In the genomic region with DNA sequence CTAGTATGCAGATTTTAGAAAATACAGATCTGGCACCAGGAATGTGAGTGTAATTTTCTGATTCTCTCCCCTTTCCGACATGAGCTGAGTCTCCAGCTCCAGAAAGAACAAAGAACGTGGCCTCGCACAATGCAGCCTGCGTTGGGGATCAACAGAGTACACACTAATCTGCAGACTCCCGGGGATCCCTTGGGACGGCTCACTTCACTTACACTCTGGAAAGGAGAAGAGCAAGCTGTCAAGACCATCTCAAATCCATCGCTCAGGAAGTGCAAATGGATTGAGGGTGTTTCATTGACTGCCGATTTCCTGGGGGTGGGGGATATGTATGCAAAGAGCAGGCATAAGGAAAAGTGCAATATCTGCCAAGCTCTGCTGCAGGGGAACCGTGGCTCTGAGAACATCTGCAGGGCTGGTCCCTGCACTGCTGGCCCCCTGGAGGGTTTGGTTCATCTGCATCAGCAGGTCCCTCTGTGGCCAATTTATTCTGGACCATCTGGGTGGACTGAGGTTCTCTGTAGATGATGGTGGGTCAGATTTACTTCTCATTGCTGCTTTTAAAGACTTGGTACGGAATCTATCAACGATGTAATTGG, we compare ENCODE assay signal across 20 mouse cellular contexts. TPM values are rescaled to one million over a fixed set of nuclear protein-coding genes. Genes with fewer than 3 reads are reported as not detected.
A peak's percentile ranks its signal among the peaks of the same experiment; 100 is the strongest.
DNase-seq lines count a peak whose midpoint lies in the region; ATAC-seq and TF ChIP-seq lines count a peak whose summit lies in the region.
"Had no signal": no experiment of that assay in that cellular context is flagged by ENCODE, and none has a peak within 500 bp of the region (broad histone marks: within the 10 kb centered on the region; RNA-seq: fewer than 3 reads in every experiment).

No protein-coding gene starts in this region.

- no peak for TF ChIP-seq CTCF in forebrain, postnatal 0 days (IDR thresholded peaks at IDR 0.05; ENCODE audit: low read depth)
- no peak for TF ChIP-seq CTCF in hindbrain, postnatal 0 days (IDR thresholded peaks at IDR 0.05; ENCODE audit: low read depth)

- DNase-seq in embryonic facial prominence, embryonic 14.5 days (ENCODE audit: low spot score) = peak; percentile 71
- no peak for DNase-seq in embryonic facial prominence, embryonic 10.5 days (ENCODE audit: low spot score)
- peak; percentile 11 for DNase-seq in forebrain, postnatal 0 days
- peak; percentile 23 for DNase-seq in hindbrain, postnatal 0 days (ENCODE audit: low spot score)
- DNase-seq in retina, postnatal 1 day = peak; percentile 77
- DNase-seq in cerebellum, adult 11-12 months = no peak
- no peak for DNase-seq in adrenal gland, adult 2 months
- DNase-seq: cerebellum, postnatal 25 days; heart, adult 18-20 months; kidney, adult 9 months; kidney, postnatal 36 days; layer of hippocampus, adult 9-11 months; spleen, adult 18-20 months had no signal

- ATAC-seq in embryonic facial prominence, embryonic 14.5 days (ENCODE audit: low read depth) = peak; percentile 84; the same call in 1 of the 2 replicates
- ATAC-seq in forebrain, postnatal 0 days = no peak; the same call in 1 of the 2 replicates
- ATAC-seq in hindbrain, postnatal 0 days = no peak
- ATAC-seq in inflammation-experienced regulatory T-cells, adult 6 months = no peak
- ATAC-seq: lung, postnatal 0 days had no signal

- no peak overlapping the region for H3K27ac ChIP-seq in embryonic facial prominence, embryonic 14.5 days (replicated peaks; ENCODE audit: low read depth, low read length)
- no peak overlapping the region for H3K27ac ChIP-seq in embryonic facial prominence, embryonic 10.5 days (replicated peaks)
- H3K27ac ChIP-seq in forebrain, postnatal 0 days (ENCODE audit: low read depth, low read length) = no peak overlapping the region
- no peak overlapping the region for H3K27ac ChIP-seq in hindbrain, postnatal 0 days
- H3K27ac ChIP-seq: embryonic facial prominence, embryonic 12.5 days; heart, embryonic 15.5 days; liver, embryonic 15.5 days had no signal

- H3K36me3 ChIP-seq in embryonic facial prominence, embryonic 14.5 days (ENCODE audit: control insufficient read depth, insufficient read depth, low read length) = no peaks in the 10 kb centered on the region
- H3K36me3 ChIP-seq in embryonic facial prominence, embryonic 10.5 days (replicated peaks) = no peaks in the 10 kb centered on the region
- no peaks in the 10 kb centered on the region for H3K36me3 ChIP-seq in forebrain, postnatal 0 days (ENCODE audit: insufficient read depth)
- H3K36me3 ChIP-seq in hindbrain, postnatal 0 days (ENCODE audit: insufficient read depth, low read length) = no peaks in the 10 kb centered on the region
- H3K36me3 ChIP-seq: embryonic facial prominence, embryonic 12.5 days; heart, embryonic 15.5 days; liver, embryonic 15.5 days had no signal

- H3K4me1 ChIP-seq in embryonic facial prominence, embryonic 14.5 days (ENCODE audit: control insufficient read depth, insufficient read depth, low read length) = peaks cover 10% of the 10 kb centered on the region
- H3K4me1 ChIP-seq in embryonic facial prominence, embryonic 10.5 days = 0 out of 2 replicates have a peak, but pooled peaks cover 5% of the 10 kb centered on the region
- H3K4me1 ChIP-seq in forebrain, postnatal 0 days (ENCODE audit: insufficient read depth) = no peaks in the 10 kb centered on the region
- no peaks in the 10 kb centered on the region for H3K4me1 ChIP-seq in hindbrain, postnatal 0 days (ENCODE audit: insufficient read depth, low read length)
- H3K4me1 ChIP-seq: embryonic facial prominence, embryonic 12.5 days had no signal

- no peak overlapping the region for H3K4me2 ChIP-seq in embryonic facial prominence, embryonic 14.5 days (ENCODE audit: low read depth, low read length)
- no peak overlapping the region for H3K4me2 ChIP-seq in forebrain, postnatal 0 days (ENCODE audit: low read depth)
- H3K4me2 ChIP-seq in hindbrain, postnatal 0 days (ENCODE audit: low read depth, low read length) = no peak overlapping the region
- H3K4me2 ChIP-seq: embryonic facial prominence, embryonic 12.5 days; heart, embryonic 15.5 days; liver, embryonic 15.5 days had no signal

- no peak overlapping the region for H3K9ac ChIP-seq in embryonic facial prominence, embryonic 14.5 days (ENCODE audit: low read depth, low read length)
- H3K9ac ChIP-seq in forebrain, postnatal 0 days = no peak overlapping the region
- no peak overlapping the region for H3K9ac ChIP-seq in hindbrain, postnatal 0 days (replicated peaks; ENCODE audit: low read length)
- H3K9ac ChIP-seq: embryonic facial prominence, embryonic 12.5 days; heart, embryonic 15.5 days; liver, embryonic 15.5 days had no signal

- no peak overlapping the region for H3K4me3 ChIP-seq in embryonic facial prominence, embryonic 14.5 days (ENCODE audit: low read depth, low read length)
- H3K4me3 ChIP-seq in embryonic facial prominence, embryonic 10.5 days = no peak overlapping the region
- no peak overlapping the region for H3K4me3 ChIP-seq in forebrain, postnatal 0 days (ENCODE audit: low read depth, low read length)
- H3K4me3 ChIP-seq in hindbrain, postnatal 0 days (ENCODE audit: low read length) = no peak overlapping the region
- H3K4me3 ChIP-seq: embryonic facial prominence, embryonic 12.5 days; heart, embryonic 15.5 days; liver, embryonic 15.5 days; myocyte had no signal

- H3K9me3 ChIP-seq in embryonic facial prominence, embryonic 14.5 days (ENCODE audit: control insufficient read depth, low read length) = no peaks in the 10 kb centered on the region
- no peaks in the 10 kb centered on the region for H3K9me3 ChIP-seq in embryonic facial prominence, embryonic 10.5 days
- no peaks in the 10 kb centered on the region for H3K9me3 ChIP-seq in forebrain, postnatal 0 days (ENCODE audit: low read length)
- no peaks in the 10 kb centered on the region for H3K9me3 ChIP-seq in hindbrain, postnatal 0 days (ENCODE audit: low read length)
- H3K9me3 ChIP-seq: embryonic facial prominence, embryonic 12.5 days; heart, embryonic 15.5 days; liver, embryonic 15.5 days had no signal

- 44% methylated on average over 11 of the region's 11 CpGs for WGBS in embryonic facial prominence, embryonic 14.5 days
- WGBS in embryonic facial prominence, embryonic 10.5 days = 55% methylated on average over 11 of the region's 11 CpGs
- WGBS in forebrain, postnatal 0 days = 41% methylated on average over 11 of the region's 11 CpGs
- 47% methylated on average over 11 of the region's 11 CpGs for WGBS in hindbrain, postnatal 0 days

- H3K27me3 ChIP-seq in embryonic facial prominence, embryonic 14.5 days (replicated peaks; ENCODE audit: control insufficient read depth, insufficient read depth, low read length) = no peaks in the 10 kb centered on the region
- no peaks in the 10 kb centered on the region for H3K27me3 ChIP-seq in embryonic facial prominence, embryonic 10.5 days (replicated peaks; ENCODE audit: low read depth, poor library complexity, severe bottlenecking)
- no peaks in the 10 kb centered on the region for H3K27me3 ChIP-seq in forebrain, postnatal 0 days (ENCODE audit: insufficient read depth, low read length)
- H3K27me3 ChIP-seq in hindbrain, postnatal 0 days (ENCODE audit: insufficient read depth, low read length) = no peaks in the 10 kb centered on the region
- H3K27me3 ChIP-seq: embryonic facial prominence, embryonic 12.5 days; heart, embryonic 15.5 days; liver, embryonic 15.5 days had no signal

RNA-seq across cellular contexts. Expression of a gene that starts 35.3 kb away (rescaled TPM):
- polyA plus RNA-seq in embryonic facial prominence, embryonic 14.5 days (2014; fragmentation: Nextera tagmentation; extraction: Ambion mirVana) = 6.2 and 7.0 TPM in 2 replicates
- polyA plus RNA-seq in embryonic facial prominence, embryonic 10.5 days (2016; fragmentation: Nextera tagmentation; extraction: Ambion mirVana) = 4.1 and 4.2 TPM in 2 replicates
- 24.8 and 33.3 TPM in 2 replicates for total RNA-seq in forebrain, postnatal 0 days (2014; rRNA removed)
- polyA plus RNA-seq in forebrain, postnatal 0 days (2015; fragmentation: Nextera tagmentation; extraction: Ambion mirVana) = 2.2 and 3.6 TPM in 2 replicates
- total RNA-seq in hindbrain, postnatal 0 days (2014; rRNA removed) = 50.8 and 60.0 TPM in 2 replicates
- polyA plus RNA-seq in hindbrain, postnatal 0 days (2015; fragmentation: Nextera tagmentation; extraction: Ambion mirVana) = 7.2 and 7.4 TPM in 2 replicates
- under 1 TPM in 1 of 3 experiments, not detected in 2; 0.16 TPM for polyA plus RNA-seq in inflammation-experienced regulatory T-cells, adult 6 months (2017; shearing (Covaris generic))
- total RNA-seq in adrenal gland, adult 2 months (2021) = 10 to 100 TPM; 25.1 to 36.0 TPM
- polyA plus RNA-seq in adrenal gland, adult 2 months (2012; rRNA removed) = 13.7 and 25.0 TPM in 2 replicates
- total RNA-seq: MEL had no signal

Comparison
In these comparisons a context has a peak if more than half of its experiments do, and no peak if none do; other contexts are left out.
1. DNase-seq: peak in embryonic facial prominence, embryonic 14.5 days (single experiment), forebrain, postnatal 0 days (single experiment), hindbrain, postnatal 0 days (single experiment) and retina, postnatal 1 day (single experiment); none in embryonic facial prominence, embryonic 10.5 days (single experiment), cerebellum, adult 11-12 months (single experiment) and adrenal gland, adult 2 months (single experiment).